Mouse (Mus musculus) ovary, adult 18-20 months (tissue): ENCODE results near the gene Trim63.

ENCODE experiments used
- DNase-seq: peaks from one replicate; pipeline ENCODE4 v3.0.0; 2022; ENCODE audit warnings: low spot score, mixed read lengths

Gene Trim63

GRCm38 (mm10) chr4:134342213-134342779 is 27.4 kb downstream of the Trim63 start:
- no peak for DNase-seq

GRCm38 (mm10) chr4:134343071-134344031 is 28.4 kb downstream of the Trim63 start, which contains the start of gene Slc30a2:
Slc30a2 (plus strand) TSS chr4:134343181.
- DNase-seq, result no peak

- DNase-seq, result no peak
These were observed 29.7 kb downstream of the Trim63 start for GRCm38 (mm10) chr4:134344620-134345019.

- no peak for DNase-seq
These were observed 30.9 kb downstream of the Trim63 start for GRCm38 (mm10) chr4:134345802-134346201.

GRCm38 (mm10) chr4:134348078-134348477 is 33.2 kb downstream of the Trim63 start:
- DNase-seq, result no peak

- DNase-seq, result no peak
These were observed 33.6 kb downstream of the Trim63 start for GRCm38 (mm10) chr4:134348545-134348944.

- DNase-seq, result no peak
These were observed 34.9 kb downstream of the Trim63 start for GRCm38 (mm10) chr4:134349829-134350228.

- DNase-seq, result no peak
These were observed 35.7 kb downstream of the Trim63 start for GRCm38 (mm10) chr4:134350641-134351040.

GRCm38 (mm10) chr4:134351329-134352260 is 36.7 kb downstream of the Trim63 start:
- no peak for DNase-seq

- DNase-seq, result no peak
These were observed 37.4 kb downstream of the Trim63 start for GRCm38 (mm10) chr4:134352261-134352707.

GRCm38 (mm10) chr4:134352929-134353328 is 38.0 kb downstream of the Trim63 start:
- no peak for DNase-seq

GRCm38 (mm10) chr4:134353527-134354409 is 38.8 kb downstream of the Trim63 start:
- no peak for DNase-seq

- peak; percentile 69 for DNase-seq
These were observed 41.0 kb downstream of the Trim63 start for GRCm38 (mm10) chr4:134355841-134356452.

GRCm38 (mm10) chr4:134356591-134357460 is 41.9 kb downstream of the Trim63 start:
- DNase-seq, result no peak

GRCm38 (mm10) chr4:134357461-134357771 is 42.5 kb downstream of the Trim63 start:
- DNase-seq, result no peak

- no peak for DNase-seq
These were observed 44.7 kb downstream of the Trim63 start for GRCm38 (mm10) chr4:134359649-134360048.

GRCm38 (mm10) chr4:134361215-134361614 is 46.3 kb downstream of the Trim63 start:
- DNase-seq, result no peak

- DNase-seq, result no peak
These were observed 47.2 kb downstream of the Trim63 start for GRCm38 (mm10) chr4:134362124-134362523.

- DNase-seq, result no peak
These were observed 47.7 kb downstream of the Trim63 start for GRCm38 (mm10) chr4:134362586-134362985.

GRCm38 (mm10) chr4:134365280-134365679 is 50.4 kb downstream of the Trim63 start:
- no peak for DNase-seq
